ENCODE assay signal across 8 mouse cellular contexts in the genomic region with DNA sequence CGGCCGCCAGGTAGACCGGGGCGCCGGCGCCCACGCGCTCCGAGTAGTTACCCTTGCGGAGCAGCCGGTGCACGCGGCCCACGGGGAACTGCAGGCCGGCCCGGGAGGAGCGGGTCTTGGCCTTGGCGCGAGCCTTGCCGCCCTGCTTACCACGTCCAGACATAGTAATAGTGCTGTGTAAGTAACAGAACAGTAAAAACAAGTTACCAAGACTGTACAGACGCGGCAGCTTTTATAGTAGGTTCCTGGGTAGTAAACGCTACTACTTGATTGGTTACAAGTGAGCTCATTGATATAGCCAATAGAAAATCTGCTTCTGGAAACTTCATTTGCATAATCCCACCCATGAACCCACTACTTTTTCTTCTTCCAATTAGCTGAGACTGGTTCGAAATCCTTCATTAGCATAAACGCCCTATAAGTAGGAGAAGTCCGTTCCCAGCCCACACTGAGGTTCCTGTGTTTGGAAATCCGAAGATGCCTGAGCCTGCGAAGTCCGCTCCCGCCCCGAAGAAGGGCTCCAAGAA. TPM values are rescaled to one million over a fixed set of nuclear protein-coding genes. Genes with fewer than 3 reads are reported as not detected.
DNase-seq lines count a peak whose midpoint lies in the region; ATAC-seq and TF ChIP-seq lines count a peak whose summit lies in the region.

Gene Hist1h2ac (minus strand): TSS at position 194 of the 527 bp plus-strand sequence.
Gene Hist1h2bc (plus strand): TSS at position 445 of the 527 bp plus-strand sequence.

- no peaks in the 10 kb centered on the region for H3K36me3 ChIP-seq in E14TG2a.4 (ENCODE audit: insufficient read depth, low read length)
- no peaks in the 10 kb centered on the region for H3K36me3 ChIP-seq in forebrain, embryonic 12.5 days (replicated peaks)
- no peaks in the 10 kb centered on the region for H3K36me3 ChIP-seq in heart, postnatal 0 days (replicated peaks; ENCODE audit: control insufficient read depth, insufficient read depth, low read length)
- no peaks in the 10 kb centered on the region for H3K36me3 ChIP-seq in liver, embryonic 16.5 days (ENCODE audit: control insufficient read depth, insufficient read depth)
- H3K36me3 ChIP-seq in neural tube, embryonic 13.5 days, result no peaks in the 10 kb centered on the region
- no peaks in the 10 kb centered on the region for H3K36me3 ChIP-seq in testis, adult 2 months (ENCODE audit: control insufficient read depth, insufficient read depth, low read length)

- H3K9ac ChIP-seq in forebrain, embryonic 12.5 days, result peak within 1 kb of the TSS; percentile 66
- H3K9ac ChIP-seq in heart, postnatal 0 days (replicated peaks; ENCODE audit: low read depth, low read length), result peak within 1 kb of the TSS; percentile 54
- H3K9ac ChIP-seq in liver, embryonic 16.5 days (ENCODE audit: low read depth, low read length), result peak within 1 kb of the TSS; percentile 80
- peak within 1 kb of the TSS; percentile 79 for H3K9ac ChIP-seq in neural tube, embryonic 13.5 days

- H3K4me3 ChIP-seq in E14TG2a.4 (replicated peaks; ENCODE audit: low read length), result peak within 1 kb of the TSS; percentile 71
- H3K4me3 ChIP-seq in forebrain, embryonic 12.5 days (replicated peaks), result peak within 1 kb of the TSS; percentile 48
- H3K4me3 ChIP-seq in heart, postnatal 0 days (ENCODE audit: low read depth, low read length), result peak within 1 kb of the TSS; percentile 57
- peak within 1 kb of the TSS; percentile 61 for H3K4me3 ChIP-seq in liver, embryonic 16.5 days (ENCODE audit: low read depth, low read length)
- peak within 1 kb of the TSS; percentile 50 for H3K4me3 ChIP-seq in neural tube, embryonic 13.5 days
- peak within 1 kb of the TSS; percentile 76 for H3K4me3 ChIP-seq in testis, adult 2 months (ENCODE audit: control insufficient read depth, low read depth, low read length)

- peaks cover 15% of the 10 kb centered on the region for H3K4me1 ChIP-seq in E14TG2a.4 (replicated peaks; ENCODE audit: low read depth, low read length)
- peaks cover 19% of the 10 kb centered on the region for H3K4me1 ChIP-seq in forebrain, embryonic 12.5 days
- H3K4me1 ChIP-seq in heart, postnatal 0 days (ENCODE audit: control insufficient read depth, insufficient read depth), result peaks cover 15% of the 10 kb centered on the region; the same call in 1 of the 2 replicates
- peaks cover 26% of the 10 kb centered on the region for H3K4me1 ChIP-seq in liver, embryonic 16.5 days (ENCODE audit: control insufficient read depth, low read depth, low read length)
- peaks cover 27% of the 10 kb centered on the region for H3K4me1 ChIP-seq in neural tube, embryonic 13.5 days (replicated peaks)
- peaks cover 4% of the 10 kb centered on the region; the same call in 1 of the 2 replicates for H3K4me1 ChIP-seq in testis, adult 2 months (ENCODE audit: control insufficient read depth, insufficient read depth, low read length)

- 0 out of 2 replicates have a peak, but pooled peaks have one; percentile 35 for TF ChIP-seq POLR2A in testis, adult 2 months (IDR thresholded peaks at IDR 0.05; ENCODE audit: control insufficient read depth, low read depth, low read length)

- peak within 1 kb of the TSS; percentile 99 for H3K27ac ChIP-seq in forebrain, embryonic 12.5 days
- H3K27ac ChIP-seq in heart, postnatal 0 days (ENCODE audit: low read depth), result peak within 1 kb of the TSS; percentile 97
- H3K27ac ChIP-seq in liver, embryonic 16.5 days (ENCODE audit: low read length), result peak within 1 kb of the TSS; percentile 99
- peak within 1 kb of the TSS; percentile 96 for H3K27ac ChIP-seq in neural tube, embryonic 13.5 days (replicated peaks)
- peak within 1 kb of the TSS; percentile 87 for H3K27ac ChIP-seq in testis, adult 2 months (ENCODE audit: control insufficient read depth, insufficient read depth, low read depth, low read length)

- 0% methylated on average over 32 of the region's 32 CpGs for WGBS in forebrain, embryonic 12.5 days
- WGBS in heart, postnatal 0 days, result under 1% methylated on average over 26 of the region's 32 CpGs
- WGBS in liver, embryonic 16.5 days (ENCODE audit: insufficient replicate concordance), result under 1% methylated on average over 30 of the region's 32 CpGs
- under 1% methylated on average over 22 of the region's 32 CpGs for WGBS in neural tube, embryonic 13.5 days

- no peak for TF ChIP-seq CTCF in E14TG2a.4 (conservative IDR thresholded peaks at IDR 0.05; ENCODE audit: low read length)
- TF ChIP-seq CTCF in heart, postnatal 0 days (IDR thresholded peaks at IDR 0.05; ENCODE audit: low read depth), result no peak
- no peak for TF ChIP-seq CTCF in testis, adult 2 months (IDR thresholded peaks at IDR 0.05; ENCODE audit: control insufficient read depth, insufficient read depth, insufficient replicate concordance, low read depth, low read length)

- peak; percentile 76; the same call in 1 of the 2 replicates for TF ChIP-seq EP300 in heart, postnatal 0 days (IDR thresholded peaks at IDR 0.05; ENCODE audit: low read depth)

- H3K9me3 ChIP-seq in E14TG2a.4 (ENCODE audit: low read length), result no peaks in the 10 kb centered on the region
- no peaks in the 10 kb centered on the region for H3K9me3 ChIP-seq in forebrain, embryonic 12.5 days
- no peaks in the 10 kb centered on the region for H3K9me3 ChIP-seq in heart, postnatal 0 days (replicated peaks; ENCODE audit: control insufficient read depth, low read length)
- H3K9me3 ChIP-seq in liver, embryonic 16.5 days (replicated peaks; ENCODE audit: control insufficient read depth, low read length), result no peaks in the 10 kb centered on the region
- no peaks in the 10 kb centered on the region for H3K9me3 ChIP-seq in neural tube, embryonic 13.5 days

- H3K4me2 ChIP-seq in forebrain, embryonic 12.5 days, result peak within 1 kb of the TSS; percentile 62
- peak within 1 kb of the TSS; percentile 80 for H3K4me2 ChIP-seq in heart, postnatal 0 days (ENCODE audit: low read depth, low read length)
- peak within 1 kb of the TSS; percentile 73 for H3K4me2 ChIP-seq in liver, embryonic 16.5 days (ENCODE audit: low read depth, low read length)
- H3K4me2 ChIP-seq in neural tube, embryonic 13.5 days, result peak within 1 kb of the TSS; percentile 72

- peak; percentile 99 for ATAC-seq in forebrain, embryonic 12.5 days (ENCODE audit: low FRiP score)
- peak; percentile 94 for ATAC-seq in heart, postnatal 0 days (ENCODE audit: insufficient read depth, low read depth)
- peak; percentile 94 for ATAC-seq in liver, embryonic 16.5 days (ENCODE audit: low read depth)
- ATAC-seq in neural tube, embryonic 13.5 days (ENCODE audit: low read depth), result peak; percentile 99

- DNase-seq in c-Kit-positive CD71-positive TER-119-negative erythroid progenitor cells, embryonic 14.5 days (ENCODE audit: low read depth), result peak; percentile 95
- peak; percentile 100 for DNase-seq in heart, postnatal 0 days (ENCODE audit: low spot score)
- DNase-seq in kidney, postnatal 4 days, result peak; percentile 74 to 85

- H3K27me3 ChIP-seq in E14TG2a.4 (ENCODE audit: insufficient read depth, low read length), result no peaks in the 10 kb centered on the region
- H3K27me3 ChIP-seq in forebrain, embryonic 12.5 days, result no peaks in the 10 kb centered on the region
- H3K27me3 ChIP-seq in heart, postnatal 0 days (ENCODE audit: control insufficient read depth, insufficient read depth, low read length), result no peaks in the 10 kb centered on the region
- no peaks in the 10 kb centered on the region for H3K27me3 ChIP-seq in liver, embryonic 16.5 days (ENCODE audit: control insufficient read depth, insufficient read depth, low read depth, low read length)
- no peaks in the 10 kb centered on the region for H3K27me3 ChIP-seq in neural tube, embryonic 13.5 days
- no peaks in the 10 kb centered on the region for H3K27me3 ChIP-seq in testis, adult 2 months (ENCODE audit: control insufficient read depth, insufficient read depth, low read length)

RNA-seq across cellular contexts. Expression of gene Hist1h2ac, which starts in this region (rescaled TPM):
- 1.4 and 1.6 TPM in 2 replicates for polyA plus RNA-seq in forebrain, embryonic 12.5 days (2016; fragmentation: Nextera tagmentation; extraction: Ambion mirVana)
- 62.8 and 88.1 TPM in 2 replicates for total RNA-seq in heart, postnatal 0 days (2014; rRNA removed; ENCODE audit: low replicate concordance)
- 0.45 and 0.49 TPM in 2 replicates for polyA plus RNA-seq in heart, postnatal 0 days (2015; fragmentation: Nextera tagmentation; extraction: Ambion mirVana)
- 1.2 and 1.5 TPM in 2 replicates for polyA plus RNA-seq in liver, embryonic 16.5 days (2015; fragmentation: Nextera tagmentation; extraction: Ambion mirVana)
- 0.40 and 0.66 TPM in 2 replicates for polyA plus RNA-seq in neural tube, embryonic 13.5 days (2015; fragmentation: Nextera tagmentation; extraction: Ambion mirVana)
- 0.20 and 0.26 TPM in 2 replicates for polyA plus RNA-seq in testis, adult 2 months (2012; rRNA removed)

RNA-seq across cellular contexts. Expression of gene Hist1h2bc, which starts in this region (rescaled TPM):
- 34.6 and 36.5 TPM in 2 replicates for polyA plus RNA-seq in forebrain, embryonic 12.5 days (2016; fragmentation: Nextera tagmentation; extraction: Ambion mirVana)
- 253 and 309 TPM in 2 replicates for total RNA-seq in heart, postnatal 0 days (2014; rRNA removed; ENCODE audit: low replicate concordance)
- 94.4 and 115 TPM in 2 replicates for polyA plus RNA-seq in heart, postnatal 0 days (2015; fragmentation: Nextera tagmentation; extraction: Ambion mirVana)
- 202 and 220 TPM in 2 replicates for polyA plus RNA-seq in liver, embryonic 16.5 days (2015; fragmentation: Nextera tagmentation; extraction: Ambion mirVana)
- polyA plus RNA-seq in neural tube, embryonic 13.5 days (2015; fragmentation: Nextera tagmentation; extraction: Ambion mirVana), result 25.7 and 28.2 TPM in 2 replicates
- 17.8 and 19.0 TPM in 2 replicates for polyA plus RNA-seq in testis, adult 2 months (2012; rRNA removed)

Comparison
In these comparisons a context has a peak if more than half of its experiments do, and no peak if none do; other contexts are left out.
1. Peak in every context shown above with its lines: DNase-seq, ATAC-seq, H3K4me3 ChIP-seq and H3K27ac ChIP-seq.